ENCODE assay signal across 16 mouse cellular contexts in genomic region chr17:79981348-79981747, GRCm38 (mm10).
"Had no signal": no experiment of that assay in that cellular context is flagged by ENCODE, and none has a peak within 500 bp of the region (broad histone marks: within the 10 kb centered on the region; RNA-seq: fewer than 3 reads in every experiment).

No protein-coding gene starts in this region.

- H3K27ac ChIP-seq: kidney, postnatal 0 days; limb, embryonic 13.5 days; liver, embryonic 15.5 days; midbrain, embryonic 15.5 days; neural tube, embryonic 13.5 days had no signal

- H3K36me3 ChIP-seq: limb, embryonic 13.5 days; liver, embryonic 15.5 days; midbrain, embryonic 15.5 days; neural tube, embryonic 13.5 days had no signal

- DNase-seq: kidney, adult 8-10 months; layer of hippocampus, adult 9-11 months; layer of hippocampus, postnatal 36 days; lung, postnatal 10 days; lung, postnatal 4 days; right cerebral cortex, postnatal 4 days; spleen, adult 18-20 months had no signal

- H3K9ac ChIP-seq: liver, embryonic 15.5 days; lung, embryonic 14.5 days; midbrain, embryonic 15.5 days; neural tube, embryonic 13.5 days had no signal

- H3K9me3 ChIP-seq: limb, embryonic 13.5 days; liver, embryonic 15.5 days; midbrain, embryonic 15.5 days; neural tube, embryonic 13.5 days had no signal

- H3K27me3 ChIP-seq: limb, embryonic 13.5 days; liver, embryonic 15.5 days; midbrain, embryonic 15.5 days; neural tube, embryonic 13.5 days had no signal

- H3K4me2 ChIP-seq: liver, embryonic 11.5 days; liver, embryonic 15.5 days; lung, embryonic 14.5 days; midbrain, embryonic 11.5 days; midbrain, embryonic 15.5 days; neural tube, embryonic 13.5 days had no signal

- H3K4me3 ChIP-seq: limb, embryonic 13.5 days; liver, embryonic 15.5 days; megakaryocyte, embryonic 14.5 days; midbrain, embryonic 15.5 days; neural tube, embryonic 13.5 days had no signal
